Mouse (Mus musculus) kidney, embryonic 15.5 days (tissue): ENCODE measurements at regions not wholly inside any gene's neighbourhood (a gene's known extent, or its start where the extent isn't known, plus 50 kb on each side); places are given as distances from the start of the nearest gene placed in this dataset.
A peak's percentile ranks its signal among the peaks of the same experiment; 100 is the strongest.
"Not testable (repeated sequence)": the region's sequence is repeated elsewhere in the genome, so short reads cannot be mapped to it uniquely, and the experiment has no call there.

Source experiments
- ATAC-seq: fragments of 200-750 bp; cut with Nextera tagmentation; replicated peaks from 2 replicates; pipeline ENCODE4 v1.8.0; 2017; ENCODE audit warnings: moderate TSS enrichment; ENCODE audit not compliant: low FRiP score
- H3K27ac ChIP-seq: fragments of 300-500 bp; sonication (generic); 2 replicates; pipeline ENCODE4 v1.5.1; 2015; ENCODE audit warnings: mild to moderate bottlenecking, inconsistent platforms
- H3K27me3 ChIP-seq: fragments of 300-500 bp; sonication (generic); 2 replicates; pipeline ENCODE4 v1.6.1; 2015; ENCODE audit warnings: inconsistent platforms
- H3K36me3 ChIP-seq: fragments of 300-500 bp; sonication (generic); 2 replicates; pipeline ENCODE4 v1.6.1; 2015; ENCODE audit warnings: inconsistent platforms
- H3K4me1 ChIP-seq: fragments of 300-500 bp; sonication (generic); 2 replicates; pipeline ENCODE4 v1.6.1; 2015; ENCODE audit warnings: inconsistent platforms
- H3K4me2 ChIP-seq: fragments of 300-500 bp; sonication (generic); 2 replicates; pipeline ENCODE4 v1.6.1; 2015; ENCODE audit warnings: moderate library complexity, mild to moderate bottlenecking, inconsistent platforms
- H3K4me3 ChIP-seq: fragments of 300-500 bp; sonication (generic); replicated peaks from 2 replicates; pipeline ENCODE4 v1.5.1; 2015; ENCODE audit warnings: mild to moderate bottlenecking, inconsistent platforms
- H3K9ac ChIP-seq: fragments of 300-500 bp; sonication (generic); 2 replicates; pipeline ENCODE4 v1.6.1; 2015; ENCODE audit warnings: mild to moderate bottlenecking, inconsistent platforms
- H3K9me3 ChIP-seq: fragments of 300-500 bp; sonication (generic); replicated peaks from 2 replicates; pipeline ENCODE4 v1.6.1; 2016; ENCODE audit warnings: inconsistent platforms
- WGBS: fragments of 180-500 bp; shearing (Covaris S2); methylation state at CpG from one replicate; pipeline ENCODE4 v1.1.7; 2015; ENCODE audit warnings: mixed read lengths; 5-methylcytosine and 5-hydroxymethylcytosine counted together

DNA sequence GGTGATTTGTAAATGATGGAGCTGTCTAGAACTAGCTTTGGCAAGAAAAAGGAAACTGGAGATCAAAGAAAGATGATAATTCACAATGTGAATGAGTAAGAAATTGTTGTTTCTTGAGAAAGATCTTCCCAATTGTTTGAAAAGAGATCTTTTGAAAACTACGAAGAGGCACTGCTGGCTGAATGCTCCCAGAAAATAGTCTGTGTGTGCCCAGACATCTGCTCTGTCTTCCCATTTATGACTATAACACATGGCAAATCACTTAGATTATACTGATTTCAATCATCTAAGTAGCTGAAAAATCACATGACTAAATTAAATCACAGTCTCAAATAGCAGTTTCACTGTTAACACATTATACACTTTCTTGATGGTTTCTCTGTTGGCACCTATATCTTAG, 434.2 kb upstream of the Sema6d start:
- Histone ChIP-seq H3K27ac (no peak overlapping the region), H3K27me3 (no peaks in the 10 kb centered on the region), H3K4me3 (no peak overlapping the region), H3K36me3 (no peaks in the 10 kb centered on the region), H3K4me2 (no peak overlapping the region), H3K9ac (no peak overlapping the region), H3K9me3 (no peaks in the 10 kb centered on the region), H3K4me1 (no peaks in the 10 kb centered on the region)
- ATAC-seq, result no peak
- WGBS, result 78% methylated on average over 1 of the region's 1 CpGs

DNA sequence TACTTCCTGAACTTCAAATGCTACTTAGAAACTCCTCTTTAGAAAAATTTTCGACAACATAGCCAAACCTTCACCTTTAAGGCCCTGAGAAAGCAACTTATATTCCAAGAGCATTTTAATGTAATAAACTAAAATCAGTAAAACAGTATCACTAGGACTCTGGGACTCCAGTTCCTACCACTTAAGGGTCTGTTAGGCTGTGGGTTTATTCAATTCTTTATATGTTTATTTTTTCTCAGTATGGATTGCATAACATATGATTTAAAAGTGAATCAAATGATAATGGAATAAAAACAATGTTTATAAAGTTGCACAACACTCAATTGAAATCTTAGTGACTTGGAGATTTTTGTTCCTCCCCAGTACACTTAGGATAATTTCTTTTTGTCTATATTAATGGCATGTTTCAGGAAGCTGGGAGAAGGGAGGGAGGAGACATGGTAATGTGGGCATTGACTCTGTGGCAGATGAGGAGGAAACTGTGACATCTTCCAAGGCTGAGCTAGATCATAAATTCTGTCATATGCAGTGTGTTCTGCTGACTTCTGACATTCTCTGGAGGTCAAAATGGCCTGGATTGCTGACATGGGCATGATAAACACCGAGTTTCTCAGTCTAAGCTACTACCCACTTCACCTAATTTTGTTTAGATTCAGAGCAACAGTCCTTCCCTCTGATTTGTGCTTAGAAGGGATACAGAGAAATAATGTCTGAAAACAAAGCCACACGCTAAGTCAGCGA, 401.3 kb upstream of the Sema6d start:
- Histone ChIP-seq H3K27me3 (no peaks in the 10 kb centered on the region), H3K9ac (no peak overlapping the region), H3K36me3 (no peaks in the 10 kb centered on the region), H3K4me2 (no peak overlapping the region), H3K4me1 (no peaks in the 10 kb centered on the region), H3K4me3 (no peak overlapping the region), H3K27ac (no peak overlapping the region), H3K9me3 (no peaks in the 10 kb centered on the region)
- 74% methylated on average over 4 of the region's 4 CpGs for WGBS
- ATAC-seq, result no peak

DNA sequence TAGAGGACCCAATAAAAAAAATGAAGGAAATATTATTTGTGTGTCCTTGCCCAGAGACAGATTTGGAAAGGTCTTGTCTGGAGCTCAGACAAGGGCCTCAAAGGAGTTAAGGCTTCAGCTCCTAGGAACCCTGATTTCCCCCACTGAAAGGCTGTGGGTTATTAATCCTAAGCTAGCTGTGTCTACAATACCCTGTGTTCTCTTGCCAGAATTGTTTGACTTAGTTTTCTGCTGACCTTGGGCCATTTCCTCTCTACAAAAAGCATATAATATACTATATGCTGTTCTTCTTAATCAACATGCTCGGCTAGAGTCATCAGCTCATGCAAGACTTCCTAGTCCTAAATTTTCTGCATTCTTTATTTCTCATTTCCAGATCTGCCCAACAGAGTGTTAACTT, 400.0 kb upstream of the Sema6d start:
- 54% methylated on average over 1 of the region's 1 CpGs for WGBS
- H3K4me1 ChIP-seq, result no peaks in the 10 kb centered on the region
- no peak overlapping the region for H3K4me2 ChIP-seq
- ATAC-seq, result no peak
- H3K27ac ChIP-seq, result no peak overlapping the region
- no peaks in the 10 kb centered on the region for H3K36me3 ChIP-seq
- no peaks in the 10 kb centered on the region for H3K9me3 ChIP-seq
- no peak overlapping the region for H3K9ac ChIP-seq
- H3K27me3 ChIP-seq, result no peaks in the 10 kb centered on the region
- no peak overlapping the region for H3K4me3 ChIP-seq

DNA sequence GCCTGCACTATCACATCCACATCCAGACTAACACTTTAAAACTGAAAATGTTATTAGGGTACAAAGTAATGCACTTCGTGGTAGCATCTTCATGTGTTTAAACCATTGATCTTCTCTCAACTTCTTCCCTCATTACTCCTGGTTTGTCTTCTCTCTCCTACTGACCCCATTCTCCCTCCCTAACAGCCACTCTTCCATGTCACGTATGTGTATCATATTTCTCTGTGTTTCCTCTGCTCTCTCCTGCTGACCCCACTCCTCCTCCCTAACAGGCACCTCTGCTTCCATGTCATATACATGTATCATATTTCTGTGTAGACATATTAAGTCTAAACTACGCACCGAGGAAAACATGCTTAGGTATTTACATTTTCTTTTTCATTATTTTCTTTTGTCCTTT, 350.1 kb upstream of the Sema6d start:
- Histone ChIP-seq H3K27me3 (no peaks in the 10 kb centered on the region), H3K4me2 (no peak overlapping the region), H3K36me3 (no peaks in the 10 kb centered on the region), H3K9me3 (no peaks in the 10 kb centered on the region), H3K9ac (no peak overlapping the region), H3K4me1 (no peaks in the 10 kb centered on the region), H3K27ac (no peak overlapping the region), H3K4me3 (no peak overlapping the region)
- peak; percentile 75 for ATAC-seq
- WGBS, result 35% methylated on average over 4 of the region's 4 CpGs

DNA sequence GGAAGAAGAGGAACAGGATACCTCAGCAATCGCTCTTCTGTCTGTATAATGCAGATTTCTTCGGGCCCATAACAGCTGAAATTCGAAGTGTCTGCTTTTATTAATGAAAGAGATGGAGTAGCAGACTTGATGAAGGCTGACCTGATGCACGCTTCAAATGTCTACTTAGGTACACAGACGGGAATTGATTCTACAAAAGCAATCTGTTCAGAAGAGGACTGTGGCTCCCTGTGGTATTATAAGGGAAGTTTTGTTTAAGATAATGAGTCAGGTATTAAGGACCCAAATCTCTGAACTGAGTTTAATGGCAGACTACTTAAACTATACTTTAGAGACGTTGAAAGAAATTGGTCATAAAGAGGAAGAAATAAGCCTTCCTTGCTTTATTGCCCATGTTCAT, 349.2 kb upstream of the Sema6d start:
- no peaks in the 10 kb centered on the region for H3K27me3 ChIP-seq
- H3K9me3 ChIP-seq, result no peaks in the 10 kb centered on the region
- no peak overlapping the region for H3K4me3 ChIP-seq
- no peak overlapping the region for H3K9ac ChIP-seq
- no peaks in the 10 kb centered on the region for H3K4me1 ChIP-seq
- H3K27ac ChIP-seq, result no peak overlapping the region
- no peak for ATAC-seq
- H3K36me3 ChIP-seq, result no peaks in the 10 kb centered on the region
- no peak overlapping the region for H3K4me2 ChIP-seq
- 60% methylated on average over 6 of the region's 6 CpGs for WGBS

DNA sequence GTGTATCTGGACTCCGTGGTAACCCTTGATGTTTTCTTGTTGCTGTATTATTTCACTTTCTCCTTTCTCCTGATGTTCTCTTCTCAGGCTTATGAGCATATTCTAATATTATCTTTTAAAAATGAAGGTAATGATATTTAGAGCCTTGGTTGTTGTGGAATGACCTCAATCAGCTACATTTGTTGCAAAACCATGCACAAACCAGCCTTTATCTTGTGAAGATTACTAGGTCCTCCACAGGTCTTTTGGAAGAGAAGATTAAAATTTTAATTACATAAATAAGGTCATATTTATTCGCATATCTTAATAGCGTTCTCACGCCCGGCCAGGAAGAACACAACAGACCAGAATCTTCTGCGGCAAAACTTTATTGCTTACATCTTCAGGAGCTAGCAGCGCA, 335.5 kb upstream of the Sema6d start:
- Histone ChIP-seq H3K9me3 (no peaks in the 10 kb centered on the region), H3K27ac (no peak overlapping the region), H3K27me3 (no peaks in the 10 kb centered on the region), H3K4me1 (no peaks in the 10 kb centered on the region), H3K4me3 (peak overlapping the region; percentile 21; the same call in 1 of the 2 replicates), H3K4me2 (peak overlapping the region; percentile 42), H3K9ac (no peak overlapping the region), H3K36me3 (no peaks in the 10 kb centered on the region)
- ATAC-seq, result no peak
- 67% methylated on average over 7 of the region's 7 CpGs for WGBS

DNA sequence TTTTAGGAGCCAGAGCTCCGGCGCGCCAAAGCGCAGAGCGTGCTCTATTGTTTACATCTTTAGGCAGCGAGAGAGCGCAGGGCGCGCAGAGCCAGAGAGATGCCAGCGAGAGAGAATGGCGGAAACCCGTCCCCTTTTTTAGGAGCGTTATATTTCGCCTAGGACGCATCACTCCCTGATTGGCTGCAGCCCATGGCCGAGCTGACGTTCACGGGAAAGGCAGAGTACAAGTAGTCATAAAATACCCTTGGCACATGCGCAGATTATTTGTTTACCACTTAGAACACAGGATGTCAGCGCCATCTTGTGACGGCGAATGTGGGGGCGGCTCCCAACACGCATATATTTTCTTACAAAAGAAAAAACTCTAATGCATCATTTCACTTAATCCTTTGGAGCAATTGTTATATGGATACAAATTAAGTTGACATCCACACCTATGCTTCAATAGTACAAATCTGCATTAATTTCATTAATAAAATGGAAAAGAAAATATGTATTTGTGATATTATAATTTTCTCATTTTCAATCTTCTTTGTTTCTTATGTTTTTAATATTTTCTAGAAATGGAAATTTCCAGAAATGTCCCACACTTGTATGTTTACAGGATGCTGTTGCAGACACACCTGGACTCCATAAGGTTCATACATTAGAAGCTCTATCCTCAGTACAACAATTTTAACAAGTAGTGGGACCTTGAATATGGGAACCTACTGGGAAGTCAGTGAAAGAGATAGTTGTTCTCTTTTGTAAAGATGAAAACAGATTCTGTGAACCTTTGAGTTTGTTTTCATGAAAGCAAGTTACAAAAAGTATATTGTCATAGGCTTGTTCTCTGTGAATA, 334.9 kb upstream of the Sema6d start:
- H3K9ac ChIP-seq, H3K36me3 ChIP-seq, H3K27ac ChIP-seq, H3K27me3 ChIP-seq, H3K4me1 ChIP-seq, ATAC-seq, H3K9me3 ChIP-seq: not testable (repeated sequence)
- H3K4me2 ChIP-seq, result peak overlapping the region; percentile 42
- peak overlapping the region; percentile 21; the same call in 1 of the 2 replicates for H3K4me3 ChIP-seq
- WGBS, result 54% methylated on average over 19 of the region's 24 CpGs

DNA sequence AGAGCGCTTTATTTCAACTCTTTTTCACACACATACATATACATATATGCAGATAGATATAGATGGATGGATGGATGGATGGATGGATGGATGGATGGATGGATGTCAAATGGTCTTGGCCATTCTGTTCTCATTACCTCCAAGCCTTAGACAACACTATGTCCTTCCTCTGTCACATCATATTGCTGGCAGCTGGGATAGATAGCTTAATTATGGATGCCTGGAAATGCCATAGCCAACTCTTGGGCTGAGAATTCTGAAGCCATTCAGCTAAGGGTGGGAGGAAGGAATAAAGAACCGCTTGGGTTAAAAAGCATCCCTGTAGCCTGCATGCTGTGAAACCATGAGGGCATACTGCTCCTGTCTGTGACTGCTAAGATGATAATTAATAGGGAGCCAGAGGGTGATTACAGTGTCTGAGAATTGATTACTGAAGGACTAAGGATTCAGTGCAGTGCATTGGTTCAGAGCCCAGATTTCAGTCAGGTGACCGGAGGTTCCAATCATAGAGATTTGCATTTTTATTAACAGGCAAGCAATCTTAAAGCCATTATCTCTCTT, 290.5 kb upstream of the Sema6d start:
- Histone ChIP-seq H3K4me3 (no peak overlapping the region), H3K9ac (no peak overlapping the region), H3K4me1 (no peaks in the 10 kb centered on the region), H3K4me2 (no peak overlapping the region), H3K27ac (no peak overlapping the region), H3K27me3 (no peaks in the 10 kb centered on the region), H3K9me3 (no peaks in the 10 kb centered on the region), H3K36me3 (no peaks in the 10 kb centered on the region)
- 90% methylated on average over 3 of the region's 3 CpGs for WGBS
- no peak for ATAC-seq

DNA sequence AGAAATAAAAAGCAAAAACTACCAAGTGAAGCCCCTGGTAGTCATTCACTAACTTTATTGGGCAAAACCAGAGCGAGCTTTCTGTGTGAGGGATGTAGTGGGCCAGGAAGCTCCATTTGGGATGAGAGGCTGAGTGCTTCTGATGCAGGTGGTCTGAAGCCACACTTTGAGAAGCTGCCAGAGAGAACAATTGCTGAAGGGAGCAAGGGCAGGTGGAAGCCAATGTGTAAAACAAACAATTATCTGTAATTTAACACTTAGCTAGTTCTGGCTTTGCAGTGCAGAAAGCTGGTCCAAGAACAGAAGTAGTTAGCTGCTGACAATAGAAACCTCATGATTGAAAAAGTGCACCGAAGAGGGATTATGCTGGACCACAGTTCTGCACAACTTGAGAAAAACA, 284.1 kb upstream of the Sema6d start:
- Histone ChIP-seq H3K36me3 (no peaks in the 10 kb centered on the region), H3K27me3 (no peaks in the 10 kb centered on the region), H3K27ac (no peak overlapping the region), H3K4me3 (no peak overlapping the region), H3K4me2 (no peak overlapping the region), H3K9me3 (no peaks in the 10 kb centered on the region), H3K4me1 (no peaks in the 10 kb centered on the region), H3K9ac (no peak overlapping the region)
- ATAC-seq, result no peak
- 77% methylated on average over 2 of the region's 2 CpGs for WGBS

DNA sequence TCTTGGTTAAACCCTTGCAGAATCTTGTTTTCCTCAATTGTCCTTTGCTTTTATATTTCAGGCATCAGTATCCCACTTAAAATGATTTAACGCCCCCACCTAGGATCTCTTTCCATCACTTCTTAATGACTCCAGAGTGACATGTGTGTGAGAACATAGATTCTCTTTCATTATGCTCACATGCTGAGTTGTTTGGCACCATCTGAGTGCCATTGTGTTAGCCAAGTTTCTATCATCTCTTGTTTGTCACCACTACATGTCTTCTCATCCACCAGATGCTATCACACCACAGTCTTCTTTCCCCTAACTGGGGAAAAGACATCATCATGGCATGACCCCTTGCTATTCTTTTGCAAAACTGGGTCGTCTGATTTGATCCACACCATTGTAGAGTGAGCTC, 283.4 kb upstream of the Sema6d start:
- WGBS, result 79% methylated on average over 2 of the region's 2 CpGs
- Histone ChIP-seq H3K9ac (no peak overlapping the region), H3K4me2 (no peak overlapping the region), H3K36me3 (no peaks in the 10 kb centered on the region), H3K27me3 (no peaks in the 10 kb centered on the region), H3K4me3 (no peak overlapping the region), H3K27ac (no peak overlapping the region), H3K4me1 (no peaks in the 10 kb centered on the region), H3K9me3 (no peaks in the 10 kb centered on the region)
- ATAC-seq, result no peak

DNA sequence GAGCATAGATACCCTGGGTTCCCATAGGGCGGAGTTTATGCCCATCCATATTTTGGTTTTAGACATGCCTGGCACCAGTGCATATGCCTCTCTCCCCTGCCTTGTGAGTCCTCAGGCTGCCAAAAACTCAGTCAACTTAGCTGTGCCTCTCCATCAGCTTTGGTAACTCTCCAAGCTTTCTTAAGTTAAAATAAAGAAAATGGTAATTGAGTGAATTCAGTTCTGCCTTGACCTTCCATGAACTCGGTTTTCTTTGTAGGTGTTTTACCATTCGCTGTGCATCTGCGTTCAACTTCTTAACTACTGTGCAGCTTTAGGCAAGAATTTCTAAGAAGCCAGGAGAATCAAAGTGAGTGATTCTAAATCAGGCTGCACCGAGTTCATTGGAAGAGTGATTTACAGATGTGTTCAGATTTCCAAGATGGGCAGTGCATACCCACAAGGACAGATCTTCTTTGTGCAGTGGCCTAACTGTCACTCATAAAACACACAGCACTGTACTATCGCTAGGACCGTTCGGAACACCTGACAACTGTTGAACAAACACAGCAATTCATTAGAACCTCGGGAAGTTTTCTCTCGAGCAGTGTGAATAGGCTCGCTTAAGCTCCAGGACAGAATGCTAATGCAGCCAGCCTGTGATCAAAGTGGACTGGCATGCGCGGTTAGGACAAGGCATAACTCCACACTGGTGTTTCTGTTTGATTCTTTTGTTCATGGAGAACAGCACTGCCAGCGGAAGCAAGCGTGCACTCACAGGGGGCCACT, 276.4 kb upstream of the Sema6d start:
- Histone ChIP-seq H3K9ac (no peak overlapping the region), H3K4me2 (no peak overlapping the region), H3K4me3 (no peak overlapping the region), H3K36me3 (no peaks in the 10 kb centered on the region), H3K4me1 (no peaks in the 10 kb centered on the region), H3K27ac (no peak overlapping the region), H3K27me3 (no peaks in the 10 kb centered on the region), H3K9me3 (no peaks in the 10 kb centered on the region)
- ATAC-seq, result no peak
- 72% methylated on average over 15 of the region's 15 CpGs for WGBS

DNA sequence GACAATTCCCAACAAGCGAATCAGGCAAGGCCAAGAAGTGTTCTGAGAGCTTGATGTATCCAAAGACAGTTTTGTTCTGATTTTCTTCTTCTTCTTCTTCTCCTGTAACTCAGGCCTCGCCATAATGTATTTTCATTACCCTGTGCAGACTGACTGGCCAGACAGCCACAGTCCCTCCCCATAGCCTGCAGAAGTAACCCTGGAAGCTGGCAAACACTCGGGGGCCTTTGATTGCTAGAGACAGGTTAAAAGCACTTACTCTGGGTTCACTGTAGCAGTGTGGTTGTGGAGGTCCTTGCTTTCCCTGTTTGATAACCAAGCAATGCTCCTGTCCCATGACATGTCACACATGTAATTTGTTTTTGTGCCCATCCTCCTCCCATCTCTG, 275.8 kb upstream of the Sema6d start:
- H3K4me2 ChIP-seq, result no peak overlapping the region
- 51% methylated on average over 3 of the region's 3 CpGs for WGBS
- ATAC-seq, result no peak
- no peaks in the 10 kb centered on the region for H3K27me3 ChIP-seq
- no peaks in the 10 kb centered on the region for H3K4me1 ChIP-seq
- H3K27ac ChIP-seq, result no peak overlapping the region
- no peak overlapping the region for H3K9ac ChIP-seq
- no peaks in the 10 kb centered on the region for H3K9me3 ChIP-seq
- H3K36me3 ChIP-seq, result no peaks in the 10 kb centered on the region
- H3K4me3 ChIP-seq, result no peak overlapping the region
